Mouse (Mus musculus): ENCODE results near the gene Pramef8. TPM values are rescaled to one million over a fixed set of nuclear protein-coding genes. Genes with fewer than 3 reads are reported as not detected.

The Pramef8 gene
- 19.5 and 23.8 TPM in 2 replicates for polyA plus RNA-seq (2016; fragmentation: Nextera tagmentation; extraction: Ambion mirVana)

DNA sequence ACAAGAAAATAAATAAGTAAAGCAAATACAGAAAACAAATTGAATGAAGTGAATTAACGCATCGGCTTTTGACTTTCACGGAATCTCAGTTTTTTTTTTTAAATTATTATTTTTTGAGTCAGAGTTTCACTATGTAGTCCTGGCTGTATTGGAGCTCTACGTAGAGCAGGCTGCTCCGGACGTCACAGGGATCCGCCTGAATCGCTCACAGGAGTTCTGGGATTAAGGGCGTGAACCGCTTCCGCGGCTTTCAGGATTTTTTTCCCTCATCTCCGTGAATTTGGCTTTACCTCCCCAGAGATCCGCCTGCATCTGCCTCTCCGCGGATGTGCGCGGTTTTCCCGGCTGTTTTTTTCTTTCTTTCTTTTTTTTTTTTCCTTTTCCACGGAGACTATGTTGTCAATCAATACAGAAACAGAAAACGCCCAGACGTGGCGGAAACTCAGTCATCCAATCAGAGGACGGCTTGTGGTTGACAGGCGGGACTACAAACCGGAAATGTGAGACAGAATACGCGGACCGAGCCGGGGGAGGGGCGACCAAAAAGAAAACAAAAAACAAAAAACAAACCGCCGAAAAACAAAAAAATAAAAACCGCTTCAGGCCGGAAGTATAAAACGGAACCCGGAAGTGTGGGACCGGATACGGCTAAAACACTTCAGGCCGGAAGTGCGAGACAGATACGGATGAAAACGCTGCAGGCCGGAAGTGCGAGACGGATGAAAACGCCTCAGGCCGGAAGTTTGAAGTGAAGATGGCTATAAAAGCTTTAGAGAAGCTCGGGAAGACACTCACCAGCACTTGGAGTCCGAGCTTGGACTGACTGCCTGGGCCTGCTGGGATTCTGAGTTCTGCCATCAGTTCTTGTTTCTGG, at the start of gene Pramef8:
TSS of gene Pramef8 (plus strand) at position 208 of the 874 bp plus-strand sequence.
- Histone ChIP-seq H3K27ac (replicated peaks) (peak within 1 kb of the TSS; percentile 88), H3K27me3 (ENCODE audit: low read depth, poor library complexity, severe bottlenecking) (no peaks in the 10 kb centered on the region), H3K36me3 (peaks cover 36% of the 10 kb centered on the region), H3K9me3 (replicated peaks) (peaks cover 8% of the 10 kb centered on the region; the same call in 1 of the 2 replicates), H3K4me1 (peaks cover 8% of the 10 kb centered on the region), H3K4me3 (peak within 1 kb of the TSS; percentile 66)
- WGBS = under 1% methylated on average over 50 of the region's 50 CpGs
- DNase-seq (ENCODE audit: low spot score) = peak; percentile 90

DNA sequence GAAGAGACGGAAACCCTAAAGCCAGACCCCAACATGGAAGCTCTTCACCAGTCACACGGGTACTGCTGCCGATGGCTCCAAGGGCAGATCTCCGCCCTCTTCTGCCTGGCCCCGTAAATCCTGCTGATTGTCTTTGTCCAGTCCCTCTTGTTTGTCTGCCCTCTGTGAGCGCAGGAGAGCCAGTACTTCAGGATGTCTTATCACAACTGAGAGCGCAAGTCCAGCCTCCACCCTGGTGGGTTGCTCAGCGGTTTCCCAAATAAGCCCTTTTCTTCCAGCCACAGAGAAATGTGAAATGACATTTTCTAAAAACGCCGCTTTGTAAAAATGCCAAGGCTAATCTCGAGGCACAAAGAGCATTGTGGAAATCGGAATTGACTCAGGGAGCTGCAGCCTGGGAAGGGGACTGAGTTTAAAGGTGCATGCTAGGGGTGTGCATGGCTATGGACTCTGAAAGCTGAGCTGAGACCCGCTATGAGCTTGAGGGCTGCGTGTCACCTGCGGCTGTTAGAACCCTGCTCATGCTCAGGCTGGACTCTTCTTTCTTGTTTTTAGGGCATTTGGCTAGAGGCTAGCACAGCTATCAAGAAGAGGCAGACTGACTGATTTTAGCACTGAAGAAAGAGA, 45.7 kb upstream of the Pramef8 start:
- Histone ChIP-seq H3K27me3 (ENCODE audit: low read depth, poor library complexity, severe bottlenecking) (no peaks in the 10 kb centered on the region), H3K36me3 (no peaks in the 10 kb centered on the region), H3K4me1 (peaks cover 18% of the 10 kb centered on the region), H3K9me3 (replicated peaks) (no peaks in the 10 kb centered on the region), H3K27ac (replicated peaks) (peak overlapping the region; percentile 52), H3K4me3 (peak overlapping the region; percentile 9; the same call in 1 of the 2 replicates)
- DNase-seq (ENCODE audit: low spot score) = peak; percentile 44
- 32% methylated on average over 15 of the region's 15 CpGs for WGBS

DNA sequence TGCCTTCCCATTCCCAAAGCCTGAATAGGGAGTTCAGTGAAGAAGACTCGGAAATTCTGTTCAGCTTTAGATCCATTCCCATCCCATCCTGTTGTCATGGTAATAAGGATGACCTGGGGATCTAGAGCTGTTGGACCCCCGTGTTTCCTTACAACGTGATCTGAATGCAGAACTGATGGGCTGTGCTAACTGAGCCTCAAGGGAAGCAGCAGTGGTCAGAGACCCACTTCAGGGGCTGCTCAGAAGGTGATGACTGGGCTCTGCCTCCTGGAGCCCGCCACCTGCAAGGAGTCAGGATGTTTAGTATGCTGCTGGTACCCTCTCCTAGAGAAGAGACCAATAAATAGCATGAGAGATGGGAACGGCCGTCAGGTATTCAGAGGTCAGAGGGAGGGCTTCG, 32.7 kb upstream of the Pramef8 start:
- Histone ChIP-seq H3K36me3 (no peaks in the 10 kb centered on the region), H3K27ac (replicated peaks) (peak overlapping the region; percentile 77), H3K4me1 (peaks cover 23% of the 10 kb centered on the region), H3K27me3 (ENCODE audit: low read depth, poor library complexity, severe bottlenecking) (peaks cover 34% of the 10 kb centered on the region), H3K9me3 (replicated peaks) (no peaks in the 10 kb centered on the region), H3K4me3 (peak overlapping the region; percentile 36)
- DNase-seq (ENCODE audit: low spot score) = peak; percentile 39
- 40% methylated on average over 7 of the region's 7 CpGs for WGBS

DNA sequence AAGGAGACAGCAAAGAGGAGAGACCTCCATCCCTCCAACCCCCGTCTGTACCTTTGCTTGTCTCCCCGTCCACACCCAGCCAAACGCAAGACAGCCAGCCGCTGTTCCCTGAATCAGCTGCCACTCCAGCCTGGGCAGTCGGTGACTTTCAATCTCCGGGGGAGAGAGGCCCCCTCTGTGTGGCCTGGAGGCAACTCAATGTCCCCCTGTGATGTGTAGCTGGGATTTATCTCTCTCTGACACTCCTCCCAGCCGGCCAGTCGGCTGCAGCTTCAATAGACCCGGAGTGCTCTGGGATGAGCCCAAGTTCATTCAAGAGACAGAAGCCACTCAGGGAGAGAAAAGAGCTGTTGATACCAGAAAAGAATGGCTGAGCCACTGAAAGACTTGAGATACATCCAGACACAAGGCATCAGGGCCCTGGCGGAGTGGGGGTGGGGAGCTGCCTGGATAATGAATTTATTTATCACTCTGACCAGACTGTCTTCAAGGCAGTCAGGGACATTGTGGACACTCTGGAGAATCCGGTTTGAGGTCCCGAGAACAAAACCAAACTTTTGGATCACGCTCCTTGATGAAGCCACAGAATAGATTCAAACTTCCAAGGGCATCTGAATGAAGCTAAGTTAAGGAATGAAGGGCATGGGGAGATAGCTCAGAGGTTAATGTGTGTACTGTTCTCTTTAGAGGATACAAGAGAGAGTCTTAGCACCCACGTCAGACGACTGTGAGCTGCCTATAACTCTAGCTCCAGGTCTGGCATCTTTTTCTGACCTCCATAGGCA, 32.1 kb upstream of the Pramef8 start:
- H3K4me3 ChIP-seq = peak overlapping the region; percentile 36
- H3K9me3 ChIP-seq (replicated peaks) = no peaks in the 10 kb centered on the region
- WGBS = 26% methylated on average over 15 of the region's 15 CpGs
- peak overlapping the region; percentile 77 for H3K27ac ChIP-seq (replicated peaks)
- peaks cover 34% of the 10 kb centered on the region for H3K27me3 ChIP-seq (ENCODE audit: low read depth, poor library complexity, severe bottlenecking)
- peaks cover 23% of the 10 kb centered on the region for H3K4me1 ChIP-seq
- H3K36me3 ChIP-seq = no peaks in the 10 kb centered on the region
- peak; percentile 62 for DNase-seq (ENCODE audit: low spot score)

DNA sequence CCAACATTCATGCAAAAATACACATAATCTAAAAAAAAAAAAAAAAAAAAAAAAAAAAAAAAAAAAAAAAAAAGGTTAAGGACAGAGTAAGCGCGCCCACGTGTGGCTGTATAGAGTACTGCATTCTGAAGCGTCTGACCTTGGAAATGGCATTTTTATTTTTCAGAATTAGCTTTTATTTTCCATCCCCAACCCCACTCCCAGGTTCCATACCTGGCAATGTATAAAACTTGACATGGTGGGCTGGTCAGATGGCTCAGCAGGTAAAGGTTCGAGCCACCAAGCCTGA, 31.6 kb upstream of the Pramef8 start:
- H3K4me1 ChIP-seq = peaks cover 23% of the 10 kb centered on the region
- no peaks in the 10 kb centered on the region for H3K9me3 ChIP-seq (replicated peaks)
- peaks cover 34% of the 10 kb centered on the region for H3K27me3 ChIP-seq (ENCODE audit: low read depth, poor library complexity, severe bottlenecking)
- no peak overlapping the region for H3K27ac ChIP-seq (replicated peaks)
- WGBS = under 1% methylated on average over 5 of the region's 5 CpGs
- no peaks in the 10 kb centered on the region for H3K36me3 ChIP-seq
- no peak for DNase-seq (ENCODE audit: low spot score)
- no peak overlapping the region for H3K4me3 ChIP-seq

DNA sequence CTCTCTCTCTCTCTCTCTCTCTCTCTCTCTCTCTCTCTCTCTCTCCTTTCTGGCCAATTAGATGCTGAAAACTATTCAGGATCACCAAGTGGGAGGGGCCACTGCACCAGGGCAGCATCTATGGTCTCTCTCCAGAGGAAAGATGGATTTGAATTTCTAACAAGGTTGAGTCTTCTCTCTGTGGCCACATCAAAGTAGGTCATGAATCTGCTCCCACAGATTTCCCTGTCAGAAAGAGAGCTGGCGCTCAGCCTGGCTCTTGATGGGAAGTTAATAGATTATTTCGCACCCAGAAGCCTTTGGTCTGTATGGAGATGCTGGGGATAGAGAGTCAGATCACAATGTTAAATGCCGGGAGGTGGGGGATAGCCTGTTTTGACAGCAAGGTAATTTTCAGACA, 30.1 kb upstream of the Pramef8 start:
- Histone ChIP-seq H3K4me1 (peaks cover 23% of the 10 kb centered on the region), H3K27ac (replicated peaks) (no peak overlapping the region), H3K27me3 (ENCODE audit: low read depth, poor library complexity, severe bottlenecking) (peaks cover 32% of the 10 kb centered on the region), H3K4me3 (no peak overlapping the region), H3K9me3 (replicated peaks) (no peaks in the 10 kb centered on the region), H3K36me3 (no peaks in the 10 kb centered on the region)
- no peak for DNase-seq (ENCODE audit: low spot score)
- 74% methylated on average over 3 of the region's 3 CpGs for WGBS

DNA sequence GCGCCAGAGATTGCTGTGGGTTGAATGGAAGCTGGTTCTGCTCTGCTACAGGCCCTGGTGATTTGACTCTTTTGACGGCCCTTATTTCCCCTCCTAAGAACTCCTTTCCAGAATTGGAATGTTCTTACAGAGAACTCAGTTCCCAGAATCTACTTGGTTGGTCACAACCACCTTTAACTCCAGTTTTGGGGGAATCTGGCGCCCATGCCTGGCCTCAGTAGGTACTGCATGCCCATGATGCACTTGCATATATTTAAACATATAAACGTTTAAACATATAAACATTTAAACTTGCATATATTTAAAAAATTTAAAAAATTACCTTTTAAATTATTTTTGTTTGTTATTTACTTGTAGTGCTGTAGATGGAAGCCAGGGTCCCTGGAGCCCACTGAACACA, 28.6 kb upstream of the Pramef8 start:
- 50% methylated on average over 4 of the region's 4 CpGs for whole genome bisulfite sequencing
- DNase-seq (ENCODE audit: low spot score) = peak; percentile 36
- H3K27me3 ChIP-seq (ENCODE audit: low read depth, poor library complexity, severe bottlenecking) = peaks cover 18% of the 10 kb centered on the region
- H3K4me3 ChIP-seq = no peak overlapping the region
- no peaks in the 10 kb centered on the region for H3K36me3 ChIP-seq
- H3K27ac ChIP-seq (replicated peaks) = no peak overlapping the region
- peaks cover 21% of the 10 kb centered on the region for H3K4me1 ChIP-seq
- H3K9me3 ChIP-seq (replicated peaks) = no peaks in the 10 kb centered on the region

DNA sequence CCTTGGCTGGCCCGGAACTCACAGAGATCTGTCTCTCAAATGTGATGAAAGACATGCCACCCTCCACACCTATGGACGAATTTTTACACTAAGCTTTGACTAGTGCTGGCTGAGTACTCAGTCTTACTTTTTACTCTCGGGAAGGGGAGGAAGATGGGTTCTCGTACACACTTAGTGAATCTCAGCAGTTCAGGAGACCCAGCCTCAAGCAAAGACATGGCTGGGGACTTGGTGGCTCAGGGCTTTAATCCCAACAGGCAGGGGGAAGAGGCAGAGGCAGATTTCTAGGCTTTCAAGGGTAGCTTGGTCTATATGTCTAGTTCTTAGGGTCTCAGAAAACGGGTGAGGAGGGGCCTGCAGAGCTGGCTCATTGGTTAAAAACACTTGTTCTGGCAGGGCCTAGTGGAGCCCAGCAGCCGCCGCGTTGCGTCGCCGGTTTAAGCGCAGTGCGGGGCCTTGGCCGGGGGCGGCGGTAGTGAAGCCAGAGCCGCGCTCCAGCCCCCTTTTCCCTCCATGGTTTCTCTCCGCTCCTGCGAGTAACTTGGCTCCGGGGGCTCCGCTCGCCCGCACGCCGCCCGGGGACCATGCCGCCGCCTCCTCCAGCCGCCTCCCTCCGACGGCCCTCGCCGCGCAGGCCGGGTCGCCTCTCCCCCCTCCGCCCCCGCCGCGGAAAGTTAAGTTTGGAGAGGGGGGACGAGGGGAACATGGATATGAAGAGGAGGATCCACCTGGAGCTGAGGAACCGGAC, 23.1 kb upstream of the Pramef8 start:
- peak; percentile 80 for DNase-seq (ENCODE audit: low spot score)
- Histone ChIP-seq H3K4me3 (peak overlapping the region; percentile 51), H3K36me3 (no peaks in the 10 kb centered on the region), H3K27ac (replicated peaks) (peak overlapping the region; percentile 67), H3K27me3 (ENCODE audit: low read depth, poor library complexity, severe bottlenecking) (no peaks in the 10 kb centered on the region), H3K4me1 (peaks cover 4% of the 10 kb centered on the region), H3K9me3 (replicated peaks) (peaks cover 8% of the 10 kb centered on the region; the same call in 1 of the 2 replicates)
- WGBS = 9% methylated on average over 39 of the region's 43 CpGs

DNA sequence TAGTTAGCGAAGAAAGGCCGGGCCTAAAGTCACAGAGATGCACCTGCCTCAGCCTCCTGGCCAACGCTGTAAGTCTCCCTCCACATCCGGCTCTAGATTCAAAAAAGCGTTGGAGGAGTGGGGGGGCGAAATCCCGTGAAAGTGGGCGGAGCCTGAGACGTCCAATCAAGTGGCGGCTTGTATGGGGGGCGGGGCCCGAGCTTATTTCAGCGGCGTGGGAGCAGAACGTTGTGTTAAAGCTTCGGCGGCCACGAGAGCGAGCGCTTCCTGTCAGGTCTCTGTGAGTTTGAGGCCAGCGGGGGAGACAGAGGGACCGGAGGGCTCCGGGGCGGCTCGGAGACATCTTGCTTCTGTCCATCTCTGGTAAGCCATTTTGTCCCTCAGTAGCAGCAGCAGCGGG, 18.0 kb upstream of the Pramef8 start, which contains the start of gene Pramel1:
TSS of gene Pramel1 (plus strand) at position 248 of the 400 bp plus-strand sequence.
- Histone ChIP-seq H3K4me1 (peaks cover 2% of the 10 kb centered on the region), H3K27me3 (ENCODE audit: low read depth, poor library complexity, severe bottlenecking) (no peaks in the 10 kb centered on the region), H3K27ac (replicated peaks) (no peak within 1 kb of the TSS), H3K36me3 (no peaks in the 10 kb centered on the region), H3K9me3 (replicated peaks) (peaks cover 10% of the 10 kb centered on the region; the same call in 1 of the 2 replicates), H3K4me3 (no peak within 1 kb of the TSS)
- no peak for DNase-seq (ENCODE audit: low spot score)
- WGBS = 80% methylated on average over 26 of the region's 26 CpGs

DNA sequence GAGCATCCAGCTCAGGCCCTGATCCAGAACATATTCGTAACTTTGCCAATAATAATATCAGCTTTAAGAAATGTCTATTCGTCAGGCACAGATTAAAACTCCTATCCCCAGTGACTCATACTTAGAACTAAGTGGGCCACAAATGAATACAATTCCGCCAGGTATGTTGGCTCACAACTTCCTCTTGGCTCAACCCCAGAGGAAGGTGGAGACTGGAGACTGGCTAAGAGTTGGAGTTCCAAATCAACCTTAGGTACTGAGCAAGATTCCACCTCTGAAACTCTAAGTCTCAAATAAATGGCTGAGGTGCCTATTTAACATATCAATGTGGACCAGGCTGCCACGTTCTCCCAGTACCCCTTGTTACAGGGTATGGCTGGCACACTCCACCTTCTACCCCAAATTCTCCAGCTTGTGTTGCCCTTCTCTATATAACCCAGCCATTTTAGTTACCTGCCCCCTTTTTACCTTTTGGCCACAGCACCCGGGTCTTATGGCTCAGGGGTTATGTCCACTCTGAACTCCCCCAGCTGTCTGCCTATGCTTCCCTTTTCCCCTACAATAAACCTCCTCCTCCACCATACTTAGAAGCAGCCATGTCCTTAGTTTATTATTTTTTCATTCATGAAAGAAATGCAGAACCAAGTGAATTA, 534 bp upstream of the Pramef8 start:
- Histone ChIP-seq H3K27me3 (ENCODE audit: low read depth, poor library complexity, severe bottlenecking) (no peaks in the 10 kb centered on the region), H3K4me1 (peaks cover 8% of the 10 kb centered on the region), H3K9me3 (replicated peaks) (peaks cover 8% of the 10 kb centered on the region; the same call in 1 of the 2 replicates), H3K4me3 (peak overlapping the region; percentile 66), H3K27ac (replicated peaks) (peak overlapping the region; percentile 88), H3K36me3 (peaks cover 28% of the 10 kb centered on the region)
- WGBS = 70% methylated on average over 5 of the region's 5 CpGs
- DNase-seq (ENCODE audit: low spot score) = no peak

DNA sequence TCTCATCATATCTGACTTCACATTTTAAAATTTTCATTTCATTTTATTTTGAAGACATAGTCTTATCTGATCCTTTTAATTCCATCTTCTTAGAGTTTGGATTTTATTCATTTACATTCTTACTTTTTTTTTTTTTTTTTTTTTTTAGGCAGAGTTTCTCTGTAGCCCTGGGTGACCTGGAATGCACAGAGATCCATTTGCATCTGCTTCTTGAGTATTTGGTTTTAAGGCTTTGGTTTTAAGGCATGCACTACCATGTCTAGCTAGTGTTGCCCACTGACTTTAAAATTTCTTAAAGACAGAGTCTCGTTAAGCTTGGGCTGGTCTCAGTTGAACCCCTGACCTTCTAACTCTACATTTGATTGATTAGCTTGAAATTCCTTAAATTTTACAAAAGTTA, 1.4 kb downstream of the Pramef8 start:
- Histone ChIP-seq H3K36me3 (peaks cover 47% of the 10 kb centered on the region), H3K27ac (replicated peaks) (no peak overlapping the region), H3K9me3 (replicated peaks) (peaks cover 8% of the 10 kb centered on the region; the same call in 1 of the 2 replicates), H3K27me3 (ENCODE audit: low read depth, poor library complexity, severe bottlenecking) (no peaks in the 10 kb centered on the region), H3K4me3 (peak overlapping the region; percentile 66; the same call in 1 of the 2 replicates), H3K4me1 (peaks cover 8% of the 10 kb centered on the region)
- no peak for DNase-seq (ENCODE audit: low spot score)
- WGBS = 90% methylated on average over 1 of the region's 1 CpGs
